Mouse (Mus musculus): Measurements from ENCODE around the gene Sptb. TPM values are rescaled to one million over a fixed set of nuclear protein-coding genes. Genes with fewer than 3 reads are reported as not detected.

The Sptb gene
- polyA plus RNA-seq, 1 experiment from 2014 or later = 2.4 TPM

DNA sequence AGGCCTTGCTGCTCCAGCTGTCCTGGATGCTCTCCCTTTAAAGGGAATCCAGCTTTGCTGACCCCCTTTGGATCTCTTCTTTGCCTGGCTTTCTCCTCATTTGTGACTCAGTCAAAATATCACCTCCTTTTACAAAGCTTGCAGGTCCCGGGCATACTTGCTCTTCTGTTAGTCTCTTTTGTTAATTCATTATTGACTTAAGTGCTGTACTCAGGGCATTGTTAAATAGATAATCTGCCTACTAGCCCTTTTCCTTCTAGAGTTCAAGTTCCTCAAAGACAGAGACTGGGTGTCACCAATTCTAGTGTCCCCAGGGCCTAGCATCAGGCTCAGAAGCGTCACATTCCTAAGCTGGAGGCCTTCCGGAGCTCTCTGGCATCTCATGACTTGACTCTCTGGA, 161.1 kb downstream of the Sptb start:
- Histone ChIP-seq H3K27ac (replicated peaks; ENCODE audit: low read depth, low read length) (no peak overlapping the region), H3K36me3 (replicated peaks; ENCODE audit: control insufficient read depth, insufficient read depth, low read depth, low read length) (no peaks in the 10 kb centered on the region), H3K4me3 (ENCODE audit: low read depth, low read length) (no peak overlapping the region), H3K4me1 (ENCODE audit: control insufficient read depth, insufficient read depth, low read length) (peaks cover 5% of the 10 kb centered on the region), H3K9ac (replicated peaks; ENCODE audit: low read length) (no peak overlapping the region), H3K9me3 (replicated peaks; ENCODE audit: control insufficient read depth, low read length) (no peaks in the 10 kb centered on the region), H3K27me3 (ENCODE audit: control insufficient read depth, insufficient read depth, low read length) (peaks cover 2% of the 10 kb centered on the region; the same call in 1 of the 2 replicates), H3K4me2 (ENCODE audit: low read depth, low read length) (no peak overlapping the region)
- DNase-seq (ENCODE audit: low spot score) (no peak), ATAC-seq (replicated peaks; ENCODE audit: insufficient number of reproducible peaks, low FRiP score, low TSS enrichment, low read depth) (no peak)
- 68% methylated on average over 3 of the region's 3 CpGs for WGBS

DNA sequence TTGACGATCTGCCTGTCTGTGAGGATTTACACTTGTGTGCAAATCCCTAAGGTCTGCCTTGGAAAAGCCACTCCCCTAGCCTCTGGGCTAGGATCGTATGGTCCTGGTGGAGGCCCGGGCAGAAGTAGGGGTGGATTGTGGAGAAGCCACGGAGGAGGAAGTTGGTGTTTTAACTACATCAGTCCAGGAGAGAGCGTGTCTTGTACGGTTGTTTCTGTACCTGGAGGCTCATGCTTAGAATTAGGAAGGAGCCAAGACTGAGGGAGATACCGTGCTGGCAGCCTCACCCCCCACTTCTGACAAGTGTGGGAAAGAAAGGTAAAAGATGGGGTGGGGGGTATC, 162.3 kb downstream of the Sptb start:
- Histone ChIP-seq H3K9ac (replicated peaks; ENCODE audit: low read length) (no peak overlapping the region), H3K27ac (replicated peaks; ENCODE audit: low read depth, low read length) (no peak overlapping the region), H3K36me3 (replicated peaks; ENCODE audit: control insufficient read depth, insufficient read depth, low read depth, low read length) (no peaks in the 10 kb centered on the region), H3K4me2 (ENCODE audit: low read depth, low read length) (no peak overlapping the region), H3K4me1 (ENCODE audit: control insufficient read depth, insufficient read depth, low read length) (peaks cover 5% of the 10 kb centered on the region), H3K9me3 (replicated peaks; ENCODE audit: control insufficient read depth, low read length) (no peaks in the 10 kb centered on the region), H3K27me3 (ENCODE audit: control insufficient read depth, insufficient read depth, low read length) (peaks cover 2% of the 10 kb centered on the region; the same call in 1 of the 2 replicates), H3K4me3 (ENCODE audit: low read depth, low read length) (no peak overlapping the region)
- ATAC-seq (replicated peaks; ENCODE audit: insufficient number of reproducible peaks, low FRiP score, low TSS enrichment, low read depth) (no peak; the same call in 1 of the 2 replicates), DNase-seq (ENCODE audit: low spot score) (no peak)
- WGBS = 13% methylated on average over 7 of the region's 7 CpGs

DNA sequence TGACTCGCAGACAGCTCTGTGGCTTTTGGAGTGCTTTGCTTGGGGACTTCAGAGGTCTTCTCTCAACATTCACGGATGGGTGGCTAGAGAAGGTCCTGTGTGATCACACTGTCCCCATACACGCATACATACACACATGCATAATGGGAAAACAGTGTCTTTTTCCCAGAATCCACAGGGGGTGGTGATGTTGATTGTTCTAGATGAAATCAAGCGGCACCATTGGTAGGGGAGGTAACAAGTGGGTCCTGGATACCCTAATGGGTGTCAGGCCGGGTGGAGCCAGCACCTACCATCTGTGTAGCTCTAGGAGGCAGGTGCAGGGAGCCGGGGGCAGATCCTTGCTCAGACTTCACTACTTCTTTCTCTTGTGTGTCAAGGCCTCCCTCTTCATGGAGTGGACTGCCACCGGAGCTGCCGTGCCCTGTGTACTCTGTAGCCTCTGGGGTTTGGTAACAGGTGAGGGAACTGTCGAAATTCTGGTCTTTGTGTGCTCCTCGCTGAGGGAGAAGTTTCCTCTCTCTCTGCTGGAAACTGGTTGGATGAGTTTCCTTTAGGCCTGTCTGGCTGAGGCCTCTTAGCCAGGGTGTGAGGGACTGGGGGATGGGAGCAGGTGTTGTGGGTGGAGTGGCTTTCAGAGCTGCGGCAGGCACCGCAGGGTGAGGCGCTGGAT, 162.8 kb downstream of the Sptb start:
- H3K4me1 ChIP-seq (ENCODE audit: control insufficient read depth, insufficient read depth, low read length) = peaks cover 5% of the 10 kb centered on the region
- H3K27ac ChIP-seq (replicated peaks; ENCODE audit: low read depth, low read length) = peak overlapping the region; percentile 53; the same call in 1 of the 2 replicates
- ATAC-seq (replicated peaks; ENCODE audit: insufficient number of reproducible peaks, low FRiP score, low TSS enrichment, low read depth) = peak; percentile 63
- WGBS = 14% methylated on average over 13 of the region's 13 CpGs
- H3K9me3 ChIP-seq (replicated peaks; ENCODE audit: control insufficient read depth, low read length) = no peaks in the 10 kb centered on the region
- peak; percentile 65 for DNase-seq (ENCODE audit: low spot score)
- no peaks in the 10 kb centered on the region for H3K36me3 ChIP-seq (replicated peaks; ENCODE audit: control insufficient read depth, insufficient read depth, low read depth, low read length)
- 0 out of 2 replicates have a peak overlapping the region, but pooled peaks have one; percentile 10 for H3K4me2 ChIP-seq (ENCODE audit: low read depth, low read length)
- H3K4me3 ChIP-seq (ENCODE audit: low read depth, low read length) = no peak overlapping the region
- no peak overlapping the region; the same call in 1 of the 2 replicates for H3K9ac ChIP-seq (replicated peaks; ENCODE audit: low read length)
- peaks cover 2% of the 10 kb centered on the region; the same call in 1 of the 2 replicates for H3K27me3 ChIP-seq (ENCODE audit: control insufficient read depth, insufficient read depth, low read length)

DNA sequence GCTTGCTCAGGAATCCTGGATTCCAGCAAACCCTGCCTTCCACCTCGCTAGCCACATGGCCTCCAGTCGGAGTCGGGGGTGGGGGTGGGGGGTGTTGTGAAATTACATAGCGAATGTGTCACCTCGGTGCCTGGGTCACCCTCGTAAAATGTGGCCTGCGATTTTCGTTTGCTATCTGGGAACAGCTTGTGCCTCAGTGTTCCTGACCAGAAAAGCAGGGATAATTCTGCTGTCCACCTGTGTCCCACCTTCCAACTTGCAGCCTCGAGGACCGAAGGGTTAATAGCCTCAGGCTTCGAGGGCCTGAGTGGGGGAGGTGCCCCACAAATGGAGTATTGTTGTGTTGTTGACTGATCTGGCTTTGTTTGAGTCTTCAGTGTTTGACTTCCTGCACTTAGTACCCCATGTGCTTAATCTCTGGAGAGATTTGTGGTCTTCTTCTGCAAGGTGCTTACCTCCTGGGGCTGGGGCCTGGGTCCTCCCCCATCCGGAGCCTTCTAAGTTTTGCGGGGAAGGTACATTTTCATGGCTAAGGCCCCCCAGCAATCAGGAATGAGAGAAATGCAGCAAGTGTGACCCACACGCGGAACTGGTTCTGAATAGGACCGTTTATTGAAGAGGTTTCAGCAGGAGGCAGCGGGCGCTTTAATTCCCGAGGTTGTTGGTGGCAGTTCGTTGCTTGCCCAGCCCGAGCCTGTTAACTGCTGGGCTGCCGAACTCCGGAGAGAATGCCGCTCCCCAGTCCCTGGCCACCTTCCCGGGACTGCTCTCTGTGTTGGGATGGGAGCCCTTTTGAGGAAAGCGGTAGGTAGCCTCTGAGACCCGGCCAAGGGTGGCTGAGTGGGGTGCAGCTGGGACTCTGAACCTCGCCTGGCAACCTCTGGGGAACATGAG, 163.7 kb downstream of the Sptb start:
- ATAC-seq (replicated peaks; ENCODE audit: insufficient number of reproducible peaks, low FRiP score, low TSS enrichment, low read depth) (no peak), DNase-seq (ENCODE audit: low spot score) (peak; percentile 44)
- peaks cover 2% of the 10 kb centered on the region; the same call in 1 of the 2 replicates for H3K27me3 ChIP-seq (ENCODE audit: control insufficient read depth, insufficient read depth, low read length)
- no peaks in the 10 kb centered on the region for H3K36me3 ChIP-seq (replicated peaks; ENCODE audit: control insufficient read depth, insufficient read depth, low read depth, low read length)
- H3K4me2 ChIP-seq (ENCODE audit: low read depth, low read length) = peak overlapping the region; percentile 19
- H3K9me3 ChIP-seq (replicated peaks; ENCODE audit: control insufficient read depth, low read length) = no peaks in the 10 kb centered on the region
- no peak overlapping the region for H3K4me3 ChIP-seq (ENCODE audit: low read depth, low read length)
- peak overlapping the region; percentile 53; the same call in 1 of the 2 replicates for H3K27ac ChIP-seq (replicated peaks; ENCODE audit: low read depth, low read length)
- peaks cover 5% of the 10 kb centered on the region for H3K4me1 ChIP-seq (ENCODE audit: control insufficient read depth, insufficient read depth, low read length)
- peak overlapping the region; percentile 30 for H3K9ac ChIP-seq (replicated peaks; ENCODE audit: low read length)
- WGBS = 5% methylated on average over 28 of the region's 28 CpGs

DNA sequence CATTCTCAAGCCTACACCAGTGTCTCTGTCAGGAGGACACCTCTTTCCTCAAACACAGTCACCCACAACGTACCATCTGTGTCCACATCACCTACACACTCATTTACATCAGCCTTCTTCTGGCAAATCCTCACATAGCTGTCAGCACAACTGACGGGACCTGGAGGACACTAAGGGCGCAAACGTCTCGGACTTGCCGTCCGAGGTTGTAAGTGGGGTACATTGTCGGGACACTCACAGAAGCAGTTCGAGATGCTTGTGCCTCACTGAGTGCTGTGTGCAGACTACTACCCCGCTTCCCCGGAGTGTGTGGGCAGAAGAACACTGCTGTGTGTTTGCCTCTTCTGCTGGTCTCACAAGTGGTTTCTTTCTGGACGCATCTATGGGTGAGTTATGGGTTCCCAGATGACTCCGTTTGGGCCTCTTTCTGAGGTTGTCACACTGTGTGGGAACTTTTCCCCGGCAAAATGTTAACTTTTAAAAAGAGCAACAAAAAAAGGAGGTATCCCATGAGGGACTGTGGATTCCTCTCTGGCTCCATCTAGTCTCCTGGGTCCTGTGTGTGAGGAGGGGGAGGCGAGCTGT, 164.5 kb downstream of the Sptb start:
- Histone ChIP-seq H3K36me3 (replicated peaks; ENCODE audit: control insufficient read depth, insufficient read depth, low read depth, low read length) (no peaks in the 10 kb centered on the region), H3K4me2 (ENCODE audit: low read depth, low read length) (no peak overlapping the region), H3K9me3 (replicated peaks; ENCODE audit: control insufficient read depth, low read length) (no peaks in the 10 kb centered on the region), H3K9ac (replicated peaks; ENCODE audit: low read length) (no peak overlapping the region), H3K27me3 (ENCODE audit: control insufficient read depth, insufficient read depth, low read length) (peaks cover 2% of the 10 kb centered on the region; the same call in 1 of the 2 replicates), H3K4me3 (ENCODE audit: low read depth, low read length) (no peak overlapping the region), H3K27ac (replicated peaks; ENCODE audit: low read depth, low read length) (no peak overlapping the region), H3K4me1 (ENCODE audit: control insufficient read depth, insufficient read depth, low read length) (peaks cover 5% of the 10 kb centered on the region)
- ATAC-seq (replicated peaks; ENCODE audit: insufficient number of reproducible peaks, low FRiP score, low TSS enrichment, low read depth) = no peak
- WGBS = 36% methylated on average over 15 of the region's 15 CpGs
- DNase-seq (ENCODE audit: low spot score) = no peak

DNA sequence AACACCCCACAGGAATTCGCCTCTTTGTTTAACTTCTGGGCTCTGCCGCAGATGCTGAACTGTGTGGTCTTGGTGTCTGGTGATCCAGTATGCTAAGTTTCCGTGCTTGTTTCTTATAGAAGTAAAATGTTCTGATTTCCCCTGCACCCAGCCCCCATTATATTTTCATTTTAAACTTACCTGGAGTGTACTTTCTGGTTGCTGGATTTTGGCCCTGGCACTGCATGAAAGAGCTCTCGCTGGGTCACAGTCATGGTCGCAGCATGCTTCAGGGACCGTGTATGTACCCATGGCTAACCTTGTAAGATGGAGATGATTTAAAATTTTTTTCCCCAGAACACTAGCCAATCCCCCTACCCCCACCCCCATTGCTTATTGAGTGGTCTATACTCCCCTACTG, 168.5 kb downstream of the Sptb start:
- Histone ChIP-seq H3K9ac (replicated peaks; ENCODE audit: low read length) (no peak overlapping the region), H3K4me2 (ENCODE audit: low read depth, low read length) (no peak overlapping the region), H3K9me3 (replicated peaks; ENCODE audit: control insufficient read depth, low read length) (no peaks in the 10 kb centered on the region), H3K36me3 (replicated peaks; ENCODE audit: control insufficient read depth, insufficient read depth, low read depth, low read length) (no peaks in the 10 kb centered on the region), H3K4me1 (ENCODE audit: control insufficient read depth, insufficient read depth, low read length) (peaks cover 2% of the 10 kb centered on the region), H3K4me3 (ENCODE audit: low read depth, low read length) (no peak overlapping the region), H3K27me3 (ENCODE audit: control insufficient read depth, insufficient read depth, low read length) (peaks cover 2% of the 10 kb centered on the region; the same call in 1 of the 2 replicates), H3K27ac (replicated peaks; ENCODE audit: low read depth, low read length) (no peak overlapping the region)
- WGBS = 67% methylated on average over 6 of the region's 6 CpGs
- ATAC-seq (replicated peaks; ENCODE audit: insufficient number of reproducible peaks, low FRiP score, low TSS enrichment, low read depth) (no peak), DNase-seq (ENCODE audit: low spot score) (no peak)

DNA sequence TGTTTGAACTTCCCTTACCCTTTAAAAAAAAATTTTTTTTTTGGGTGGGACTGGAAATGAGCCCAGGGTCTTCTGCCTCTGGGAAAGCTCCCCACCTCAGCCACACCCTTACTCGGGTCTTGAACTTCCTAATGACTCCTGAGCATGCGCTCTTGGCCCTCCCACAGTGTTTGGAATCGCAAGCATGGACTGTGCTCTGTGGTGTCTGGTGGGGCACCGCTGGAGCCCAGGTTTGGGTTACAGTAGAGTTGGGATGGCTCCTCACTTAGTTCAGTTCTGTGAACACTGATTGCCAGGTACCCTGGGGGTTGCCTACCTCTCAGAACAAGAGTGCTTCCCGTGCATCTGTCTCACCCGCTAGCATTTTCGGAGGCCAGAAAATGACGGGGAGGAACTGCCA, 168.9 kb downstream of the Sptb start:
- 34% methylated on average over 8 of the region's 8 CpGs for WGBS
- Histone ChIP-seq H3K4me2 (ENCODE audit: low read depth, low read length) (no peak overlapping the region), H3K36me3 (replicated peaks; ENCODE audit: control insufficient read depth, insufficient read depth, low read depth, low read length) (no peaks in the 10 kb centered on the region)

More for the DNA sequence above, 168.9 kb downstream of the Sptb start:
- no peak overlapping the region for H3K9ac ChIP-seq (replicated peaks; ENCODE audit: low read length)
- no peaks in the 10 kb centered on the region for H3K9me3 ChIP-seq (replicated peaks; ENCODE audit: control insufficient read depth, low read length)
- peaks cover 2% of the 10 kb centered on the region; the same call in 1 of the 2 replicates for H3K4me1 ChIP-seq (ENCODE audit: control insufficient read depth, insufficient read depth, low read length)
- no peak for ATAC-seq (replicated peaks; ENCODE audit: insufficient number of reproducible peaks, low FRiP score, low TSS enrichment, low read depth)
- DNase-seq (ENCODE audit: low spot score) = no peak
- no peak overlapping the region for H3K4me3 ChIP-seq (ENCODE audit: low read depth, low read length)
- peaks cover 2% of the 10 kb centered on the region; the same call in 1 of the 2 replicates for H3K27me3 ChIP-seq (ENCODE audit: control insufficient read depth, insufficient read depth, low read length)
- no peak overlapping the region for H3K27ac ChIP-seq (replicated peaks; ENCODE audit: low read depth, low read length)

Data from embryonic facial prominence, embryonic 11.5 days (tissue).